Mouse (Mus musculus) CH12.LX (cell line): Measurements from ENCODE around the gene Spata13. TPM values are rescaled to one million over a fixed set of nuclear protein-coding genes. Genes with fewer than 3 reads are reported as not detected.

Experiments
- DNase-seq: peaks from one replicate; pipeline ENCODE4 v3.0.0-alpha.2; 2013; ENCODE audit errors: extremely low read depth
- H3K27ac ChIP-seq: 2 replicates; pipeline ENCODE4 v1.5.1; 2012; ENCODE audit warnings: low read depth, mild to moderate bottlenecking, control low read depth, moderate library complexity; ENCODE audit not compliant: insufficient read depth
- H3K27me3 ChIP-seq: replicated peaks from 2 replicates; pipeline ENCODE3; 2012; ENCODE audit warnings: inconsistent platforms
- H3K36me3 ChIP-seq, 2 experiments: replicated peaks in 1 of 2; 2 replicates each; pipeline versions ENCODE3 to v1.6.1; 2012; ENCODE audit warnings: inconsistent platforms in 1 of 2, low read length in 1 of 2, mild to moderate bottlenecking in 1 of 2, mixed read lengths in 1 of 2, moderate library complexity in 1 of 2; ENCODE audit not compliant: control insufficient read depth in 1 of 2, insufficient read depth in 1 of 2
- H3K4me1 ChIP-seq, 2 experiments: 2 replicates each; pipeline ENCODE4 v1.6.1; 2012; ENCODE audit warnings: inconsistent platforms in 1 of 2, moderate library complexity in 1 of 2; ENCODE audit not compliant: insufficient read depth in 2 of 2, control insufficient read depth in 1 of 2
- H3K4me2 ChIP-seq: 2 replicates; pipeline ENCODE4 v1.6.1; 2012; ENCODE audit warnings: low read depth, mild to moderate bottlenecking, control low read depth; ENCODE audit not compliant: poor library complexity, insufficient read depth, severe bottlenecking
- H3K4me3 ChIP-seq, 3 experiments: fragments of 150-350 bp in 1 of 3; sonication (generic) in 1 of 3; replicated peaks in 1 of 3; 2 replicates each; pipeline versions ENCODE3 to v1.5.1; 2011 to 2012; ENCODE audit warnings: low read depth in 2 of 3, low read length in 2 of 3, mild to moderate bottlenecking in 2 of 3, moderate library complexity in 2 of 3, control low read depth in 1 of 3, improper control_type of control experiment in 1 of 3, inconsistent platforms in 1 of 3, mixed read lengths in 1 of 3; ENCODE audit not compliant: poor library complexity in 1 of 3
- H3K79me2 ChIP-seq: replicated peaks from 2 replicates; pipeline ENCODE4 v1.6.1; 2012; ENCODE audit warnings: mild to moderate bottlenecking, moderate library complexity; ENCODE audit not compliant: control insufficient read depth, poor library complexity, insufficient read depth, severe bottlenecking; ENCODE audit errors: extremely low read depth
- H3K9ac ChIP-seq: 2 replicates; pipeline ENCODE4 v1.6.1; 2012; ENCODE audit warnings: low read depth, mild to moderate bottlenecking, control low read depth, moderate library complexity; ENCODE audit not compliant: insufficient read depth
- H3K9me3 ChIP-seq: replicated peaks from 2 replicates; pipeline ENCODE3; 2012; ENCODE audit warnings: low read length, inconsistent platforms, mixed read lengths
- CHD1 ChIP-seq: IDR thresholded peaks from 2 replicates; pipeline ENCODE4 v1.6.1; 2012; ENCODE audit warnings: low read depth, low read length, improper control_type of control experiment, inconsistent platforms
- CTCF ChIP-seq, 2 experiments: IDR thresholded peaks in 1 of 2; conservative IDR thresholded peaks in 1 of 2; 2 replicates each; pipeline ENCODE4 v1.5.1; 2011 to 2012; ENCODE audit warnings: low read depth in 2 of 2, low read length in 2 of 2, improper control_type of control experiment in 1 of 2, inconsistent platforms in 1 of 2, mild to moderate bottlenecking in 1 of 2, moderate library complexity in 1 of 2
- GABPA ChIP-seq: IDR thresholded peaks from 2 replicates; pipeline ENCODE4 v1.6.1; 2012; ENCODE audit warnings: low read depth, low read length, improper control_type of control experiment, inconsistent platforms; ENCODE audit not compliant: insufficient replicate concordance
- IRF4 ChIP-seq: IDR thresholded peaks from 2 replicates; pipeline ENCODE4 v1.6.1; 2014; ENCODE audit warnings: low read depth, mild to moderate bottlenecking, inconsistent platforms, low read length, improper control_type of control experiment
- MAZ ChIP-seq: IDR thresholded peaks from 2 replicates; pipeline ENCODE4 v1.6.1; 2012; ENCODE audit warnings: low read depth, mild to moderate bottlenecking, inconsistent platforms, low read length, improper control_type of control experiment, moderate library complexity
- MEF2A ChIP-seq: IDR thresholded peaks from 2 replicates; pipeline ENCODE4 v1.6.1; 2014; ENCODE audit warnings: low read depth, mild to moderate bottlenecking, inconsistent platforms, low read length, improper control_type of control experiment, borderline replicate concordance
- MXI1 ChIP-seq: IDR thresholded peaks from 2 replicates; pipeline ENCODE4 v1.6.1; 2011; ENCODE audit warnings: mild to moderate bottlenecking, low read depth, low read length, improper control_type of control experiment
- PAX5 ChIP-seq: IDR thresholded peaks from 2 replicates; pipeline ENCODE4 v1.6.1; 2012; ENCODE audit warnings: low read length, inconsistent platforms, mixed read lengths
- RAD21 ChIP-seq: IDR thresholded peaks from 2 replicates; pipeline ENCODE4 v1.6.1; 2011; ENCODE audit warnings: low read depth, mild to moderate bottlenecking, low read length, improper control_type of control experiment, moderate library complexity
- SIN3A ChIP-seq: IDR thresholded peaks from 2 replicates; pipeline ENCODE4 v1.6.1; 2012; ENCODE audit warnings: low read length, improper control_type of control experiment, inconsistent platforms
- SMC3 ChIP-seq: IDR thresholded peaks from 2 replicates; pipeline ENCODE4 v1.6.1; 2011; ENCODE audit warnings: low read depth, low read length, improper control_type of control experiment
- TBP ChIP-seq: conservative IDR thresholded peaks from 2 replicates; pipeline ENCODE4 v1.6.1; 2011; ENCODE audit warnings: low read depth, low read length, improper control_type of control experiment
- UBTF ChIP-seq: IDR thresholded peaks from 2 replicates; pipeline ENCODE4 v1.6.1; 2012; ENCODE audit warnings: low read depth, mild to moderate bottlenecking, inconsistent platforms, low read length, improper control_type of control experiment, moderate library complexity
- USF1 ChIP-seq: IDR thresholded peaks from 2 replicates; pipeline ENCODE4 v1.6.1; 2014; ENCODE audit warnings: low read depth, mild to moderate bottlenecking, inconsistent platforms, low read length, improper control_type of control experiment
- USF2 ChIP-seq: conservative IDR thresholded peaks from 2 replicates; pipeline ENCODE4 v1.6.1; 2011; ENCODE audit warnings: low read depth, low read length, improper control_type of control experiment
- ZC3H11A ChIP-seq: IDR thresholded peaks from 2 replicates; pipeline ENCODE4 v1.6.1; 2012; ENCODE audit warnings: low read depth, mild to moderate bottlenecking, inconsistent platforms, low read length, improper control_type of control experiment
- ZKSCAN1 ChIP-seq: IDR thresholded peaks from 2 replicates; pipeline ENCODE4 v1.6.1; 2012; ENCODE audit warnings: low read depth, inconsistent platforms, low read length, improper control_type of control experiment, borderline replicate concordance
- ZMIZ1 ChIP-seq: IDR thresholded peaks from 2 replicates; pipeline ENCODE4 v1.6.1; 2012; ENCODE audit warnings: low read depth, mild to moderate bottlenecking, inconsistent platforms, low read length, improper control_type of control experiment
- dilution Hi-C: fragments of 300-500 bp; cut with MboI; formaldehyde crosslinking; loops from 2 replicates; pipeline ENCODE4 v1.14.3; 2020; ENCODE audit warnings: low sequenced_read_pairs; ENCODE audit not compliant: extremely low pct_unique_long_range_greater_than_20kb, extremely low pct_ligation_motif_present
- in situ Hi-C: fragments of 300-500 bp; cut with MboI; formaldehyde crosslinking; loops from 3 replicates; pipeline ENCODE4 v1.14.3; 2019; ENCODE audit warnings: low sequenced_read_pairs, low pct_ligation_motif_present, low pct_unique_long_range_greater_than_20kb, mixed read lengths
- polyA plus RNA-seq: library from polyadenylated mRNA; unstranded; fragments of >175 nt; gene quantifications from 2 replicates; pipeline ENCODE4 v1.2.1, GENCODE M21; 2012; ENCODE audit warnings: low read depth; ENCODE audit not compliant: insufficient read length
- total RNA-seq, 2 experiments: library from RNA; depleted of rRNA; stranded (reverse); fragments of 300-350 nt in 1 of 2; fragments of >200 nt in 1 of 2; gene quantifications; 2 replicates each; pipeline ENCODE4 v1.2.3; 2012 to 2014

The Spata13 gene
- total and polyA plus RNA-seq, 3 experiments, result 11.6 to 15.9 (median 13.6) TPM

DNA sequence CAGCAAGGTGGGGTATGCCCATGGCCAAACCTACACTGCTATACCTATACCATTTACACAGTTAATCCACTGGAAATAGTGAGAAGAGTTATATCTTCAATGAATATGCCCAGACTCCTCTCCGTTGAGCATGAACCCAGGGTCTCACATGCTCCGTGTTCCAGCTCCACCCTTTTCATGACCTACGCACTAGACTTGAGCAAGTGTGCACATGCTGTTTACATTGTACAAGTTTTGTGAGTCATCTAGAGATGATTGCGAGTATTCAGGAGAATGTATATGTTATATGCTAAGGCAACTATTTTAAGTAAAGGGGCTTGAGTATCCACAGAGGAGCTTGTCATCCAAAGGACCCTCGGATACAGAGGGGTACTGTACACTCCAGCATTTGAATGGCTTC lies 77.4 kb downstream of the Spata13 start:
- DNase-seq, result no peak
- H3K27me3 ChIP-seq, result no peaks in the 10 kb centered on the region
- no peak overlapping the region for H3K4me2 ChIP-seq
- no peak overlapping the region for H3K9ac ChIP-seq
- H3K27ac ChIP-seq, result no peak overlapping the region
- in situ Hi-C loops (no loop called here), dilution Hi-C loops (no loop called here)
- H3K79me2 ChIP-seq, result no peaks in the 10 kb centered on the region
- no peaks in the 10 kb centered on the region for H3K36me3 ChIP-seq
- H3K4me1 ChIP-seq, result peaks cover 0 to 34% of the 10 kb centered on the region in 2 experiments; a peak in 3 of 4 replicates
- TF ChIP-seq MAZ (no peak), CHD1 (no peak), ZMIZ1 (no peak), MEF2A (no peak), USF2 (no peak), UBTF (no peak), IRF4 (no peak), MXI1 (no peak), CTCF (conservative IDR thresholded peaks at IDR 0.05 in 1 of 2, IDR thresholded peaks at IDR 0.05 in 1 of 2; ENCODE audit: low read depth in 2 of 2, low read length in 2 of 2) (no peak), SIN3A (no peak), USF1 (no peak), ZKSCAN1 (no peak), PAX5 (no peak), SMC3 (no peak), GABPA (no peak)
- H3K9me3 ChIP-seq, result no peaks in the 10 kb centered on the region
- no peak overlapping the region for H3K4me3 ChIP-seq

DNA sequence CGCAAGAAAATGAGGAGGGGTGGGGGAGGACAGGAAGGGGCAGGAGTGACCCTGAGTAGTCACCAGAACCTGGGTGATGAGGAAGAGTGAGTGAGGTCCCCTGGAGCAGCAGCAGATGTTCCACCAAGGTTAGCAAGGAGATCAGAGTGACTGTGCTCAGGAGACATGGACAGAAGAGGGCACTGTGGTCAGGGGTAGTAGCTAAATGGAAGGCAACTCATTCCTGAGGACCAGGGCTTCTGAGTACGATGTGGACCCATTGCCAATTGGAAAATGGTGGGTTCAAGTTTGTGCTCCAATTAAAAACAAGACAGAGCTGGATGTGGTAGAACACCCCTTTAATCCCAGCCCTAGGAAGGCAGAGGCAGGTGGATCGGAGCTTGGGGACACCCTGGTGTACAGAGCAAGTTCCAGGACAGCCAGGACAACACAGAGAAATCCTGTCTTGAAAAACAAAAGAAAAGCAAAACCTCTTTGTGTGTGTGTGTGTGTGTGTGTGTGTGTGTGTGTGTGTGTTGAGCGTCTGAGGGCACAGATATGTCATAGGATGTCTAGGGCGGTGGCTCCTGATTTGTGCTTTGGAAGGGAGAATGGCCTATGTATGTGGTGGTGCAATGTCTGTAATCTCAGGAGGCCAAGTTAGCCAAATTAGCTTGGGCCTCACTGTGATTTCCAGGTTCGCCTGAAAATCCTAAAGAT lies 77.9 kb downstream of the Spata13 start:
- Histone ChIP-seq H3K9ac (no peak overlapping the region), H3K27me3 (no peaks in the 10 kb centered on the region), H3K4me1 (peaks cover 0 to 34% of the 10 kb centered on the region in 2 experiments; a peak in 3 of 4 replicates), H3K36me3 (no peaks in the 10 kb centered on the region), H3K27ac (no peak overlapping the region)
- in situ Hi-C loops, result no loop called here
- DNase-seq, result no peak
- dilution Hi-C loops, result no loop called here
- no peak for TF ChIP-seq MEF2A
- peak; percentile 80 for TF ChIP-seq SMC3
- peak; percentile 35; the same call in 1 of the 2 replicates for TF ChIP-seq ZC3H11A
- peak; percentile 68 for TF ChIP-seq RAD21
- TF ChIP-seq CTCF (conservative IDR thresholded peaks at IDR 0.05 in 1 of 2, IDR thresholded peaks at IDR 0.05 in 1 of 2; ENCODE audit: low read depth in 2 of 2, low read length in 2 of 2), result peak in 1 of 2 experiments; percentile 68; a peak in 2 of 4 replicates
- TF ChIP-seq TBP, result no peak
- TF ChIP-seq, all 38 proteins: peak for 4
- Histone ChIP-seq H3K9me3 (no peaks in the 10 kb centered on the region), H3K79me2 (no peaks in the 10 kb centered on the region), H3K4me3 (no peak overlapping the region), H3K4me2 (no peak overlapping the region)
